Mouse (Mus musculus) telencephalon, adult 2 months (tissue): ENCODE results near the gene Wdr77.
"Not testable (repeated sequence)": the region's sequence is repeated elsewhere in the genome, so short reads cannot be mapped to it uniquely, and the experiment has no call there.

ENCODE experiments used
- DNase-seq: peaks from one replicate; pipeline ENCODE4 v3.0.0-alpha.2; 2011; ENCODE audit warnings: low read depth, low spot score

Wdr77 gene

DNA sequence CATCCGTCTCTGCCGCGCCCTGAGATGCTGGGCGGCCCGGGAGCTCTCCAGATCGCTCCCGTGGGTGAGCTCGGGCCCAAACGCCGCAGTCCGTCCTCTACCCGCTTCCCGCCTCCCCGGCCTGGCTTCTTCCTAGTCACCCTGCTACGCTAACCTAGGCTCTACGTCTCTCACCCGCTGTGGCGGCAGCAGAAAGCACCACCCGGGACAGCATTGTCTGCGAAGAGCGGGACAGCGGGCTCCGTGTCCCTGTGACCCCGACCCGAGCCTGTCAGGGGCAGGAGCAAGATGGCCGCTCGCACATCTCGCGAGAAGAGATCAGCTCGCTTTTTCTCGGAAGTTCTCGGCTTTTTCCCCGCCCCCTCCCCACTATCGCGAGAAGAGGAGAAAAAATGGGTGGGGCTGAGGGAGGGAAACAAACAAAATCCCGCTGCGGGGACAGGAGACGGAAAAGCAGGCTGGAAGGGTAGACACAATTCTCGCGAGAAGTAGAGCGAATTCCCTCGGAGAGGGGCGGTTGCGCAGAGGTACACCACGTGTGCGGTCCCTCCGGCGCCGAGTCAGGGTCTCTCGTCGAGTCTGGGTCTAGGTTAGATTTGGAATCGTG lies at the start of gene Wdr77:
TSS of gene Wdr77 (plus strand) at position 396 of the 607 bp plus-strand sequence.
- peak; percentile 98 for DNase-seq

- no peak for DNase-seq
Measured at GRCm38 (mm10) chr3:105910519-105911190, 48.5 kb upstream of the Wdr77 start.

GRCm38 (mm10) chr3:105912097-105912880 lies 46.9 kb upstream of the Wdr77 start:
- no peak for DNase-seq

GRCm38 (mm10) chr3:105913839-105914681 lies 45.1 kb upstream of the Wdr77 start:
- DNase-seq: no peak

- no peak for DNase-seq
Measured at GRCm38 (mm10) chr3:105915281-105915680, 43.9 kb upstream of the Wdr77 start.

DNA sequence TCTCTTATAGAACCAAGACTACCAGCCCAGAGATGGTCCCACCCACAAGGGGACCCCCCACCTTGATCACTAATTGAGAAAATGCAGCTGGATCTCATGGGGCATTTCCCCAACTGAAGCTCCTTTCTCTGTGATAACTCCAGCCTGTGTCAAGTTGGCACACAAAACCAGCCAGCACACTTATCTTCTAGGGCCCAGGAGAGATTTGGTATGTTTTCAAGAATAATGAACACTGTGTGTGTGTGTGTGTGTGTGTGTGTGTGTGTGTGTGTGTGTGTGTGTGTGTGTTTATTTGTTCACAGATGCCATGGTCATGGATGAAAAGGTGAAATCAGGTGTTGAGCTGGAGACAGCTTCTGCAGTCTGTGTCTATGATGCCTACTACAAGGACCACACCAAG lies 42.7 kb upstream of the Wdr77 start:
- not testable (repeated sequence) for DNase-seq

DNA sequence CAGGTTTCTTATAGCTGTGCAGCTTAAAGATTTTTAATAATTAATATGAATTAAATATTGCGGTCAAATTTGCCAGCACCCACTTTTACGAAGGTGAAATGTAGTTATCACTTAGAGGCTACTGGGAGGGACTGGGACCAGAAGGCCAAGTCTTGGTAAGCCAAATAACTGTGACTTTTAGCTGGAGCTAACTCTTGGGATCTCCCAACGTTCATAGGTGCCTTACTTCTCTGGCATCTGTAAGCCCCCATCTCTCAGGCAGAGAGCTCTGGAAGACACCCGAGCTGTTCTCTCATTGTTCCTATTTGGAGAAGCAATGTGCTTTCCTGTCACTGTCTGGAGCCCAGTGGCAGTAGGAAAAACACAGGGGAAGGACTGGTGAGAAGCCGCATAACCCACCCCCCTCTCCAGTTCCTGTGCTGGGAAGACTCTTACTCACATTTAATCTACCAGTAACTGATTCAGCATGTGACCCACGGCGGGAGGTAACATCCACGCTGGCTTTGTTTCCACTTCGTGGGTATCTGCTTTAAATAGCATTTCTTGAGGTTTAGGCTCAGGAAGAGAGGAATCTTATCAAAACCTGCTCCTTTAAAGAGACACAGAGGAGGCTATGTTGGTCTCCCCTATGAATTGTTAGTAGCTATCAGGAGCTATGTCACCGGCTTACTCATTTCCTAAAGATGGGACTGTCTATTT lies 41.4 kb upstream of the Wdr77 start:
- no peak for DNase-seq

DNA sequence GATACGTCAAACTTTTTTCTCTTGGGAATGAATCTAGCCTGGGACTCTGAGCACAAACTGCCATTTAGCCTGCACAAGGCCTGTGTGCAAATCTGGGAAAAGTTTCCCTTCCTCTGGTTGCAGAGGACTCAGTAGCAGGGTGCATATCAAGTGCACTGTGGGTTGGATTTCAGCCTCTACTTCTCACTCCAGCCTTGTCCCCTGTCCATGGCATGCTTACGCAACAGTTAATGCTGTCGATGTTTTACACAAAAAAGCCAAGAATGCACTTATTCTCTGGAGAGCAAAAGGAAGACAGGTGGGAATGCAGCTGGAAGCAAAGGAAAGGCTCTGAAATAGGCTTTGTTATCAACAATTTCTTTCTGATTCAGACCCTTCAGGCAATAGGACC lies 40.8 kb upstream of the Wdr77 start:
- no peak for DNase-seq

GRCm38 (mm10) chr3:105920743-105921142 lies 38.4 kb upstream of the Wdr77 start:
- not testable (repeated sequence) for DNase-seq

DNA sequence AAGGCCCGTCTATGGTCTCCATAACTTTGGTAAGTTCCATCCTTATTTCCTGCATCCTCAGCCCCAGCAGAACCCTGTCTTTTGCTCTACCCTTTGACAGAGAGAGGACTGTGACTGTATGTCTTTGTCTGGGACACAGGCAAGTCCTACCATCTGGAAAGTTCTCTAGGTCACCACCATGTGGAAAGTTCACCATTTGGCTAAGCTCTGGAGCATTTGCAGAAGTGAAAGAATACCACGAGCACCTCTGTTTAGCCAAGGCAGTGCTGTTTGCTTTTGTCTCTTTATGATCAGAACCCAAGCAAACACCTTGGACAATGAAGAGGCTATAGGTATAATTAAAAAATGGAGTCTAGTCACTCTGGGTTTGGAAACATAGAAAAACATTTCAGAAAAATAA lies 37.2 kb upstream of the Wdr77 start:
- DNase-seq: no peak

DNA sequence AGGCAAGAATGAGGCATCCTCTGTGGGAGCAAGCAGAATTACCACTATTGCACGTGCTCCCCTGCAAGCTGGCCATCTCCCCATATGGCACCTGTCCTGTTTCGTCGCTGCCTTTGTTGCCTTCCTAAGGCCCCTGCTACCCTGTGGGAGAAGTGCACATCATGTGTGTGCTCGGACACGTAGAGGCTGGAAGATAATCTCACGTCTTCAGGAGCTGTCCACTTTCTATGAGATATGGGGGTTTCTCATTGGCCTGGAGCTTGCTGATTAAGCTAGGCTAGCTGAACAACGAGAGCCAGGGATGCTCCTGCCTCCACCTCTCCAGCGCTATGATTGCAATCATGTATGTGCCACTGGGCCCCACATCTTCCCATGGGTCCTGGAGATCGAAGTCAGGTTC lies 34.6 kb upstream of the Wdr77 start:
- no peak for DNase-seq

- no peak for DNase-seq
Measured at GRCm38 (mm10) chr3:105927561-105928194, 31.5 kb upstream of the Wdr77 start.

GRCm38 (mm10) chr3:105928195-105928569 lies 31.0 kb upstream of the Wdr77 start:
- DNase-seq: no peak

- DNase-seq: no peak
Measured at GRCm38 (mm10) chr3:105928781-105929180, 30.4 kb upstream of the Wdr77 start.

DNA sequence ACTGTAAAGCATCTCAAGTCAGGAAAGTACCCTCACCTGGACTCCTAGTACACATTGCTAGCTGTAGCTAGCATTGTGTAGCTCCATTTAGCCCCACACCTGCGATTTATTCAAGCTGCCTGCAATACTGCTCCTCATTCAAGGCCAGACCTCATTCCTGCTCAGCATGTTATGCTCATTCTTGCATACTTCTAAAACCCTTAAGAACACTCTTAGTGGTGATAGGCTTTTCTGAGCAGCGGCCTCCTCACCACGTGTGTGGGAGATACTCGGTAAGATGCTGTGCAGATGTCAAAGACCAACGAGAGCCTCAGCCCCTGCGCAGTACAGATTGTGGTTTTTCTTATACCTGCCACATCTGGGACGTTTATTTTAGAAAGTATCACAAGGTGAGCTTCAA lies 29.3 kb upstream of the Wdr77 start:
- no peak for DNase-seq

DNA sequence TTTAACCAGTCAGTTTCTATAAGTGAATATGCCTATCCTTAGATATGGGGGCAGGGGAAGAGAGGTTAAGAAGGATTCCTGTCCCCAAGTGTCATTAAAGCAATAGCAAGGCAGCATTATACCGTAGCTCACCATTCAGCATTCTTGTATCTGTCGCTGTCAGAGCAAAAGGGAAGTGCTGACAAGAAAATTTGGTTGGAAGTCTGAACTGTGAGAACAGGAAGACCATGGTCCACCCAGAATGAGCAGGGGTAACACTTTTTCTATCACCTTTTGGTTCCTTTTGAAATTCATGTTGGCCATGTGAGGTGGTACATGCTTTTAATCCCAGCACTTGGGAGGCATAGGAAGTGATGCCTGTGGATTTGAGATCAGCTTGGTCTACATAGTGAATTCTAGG lies 28.1 kb upstream of the Wdr77 start:
- no peak for DNase-seq

DNA sequence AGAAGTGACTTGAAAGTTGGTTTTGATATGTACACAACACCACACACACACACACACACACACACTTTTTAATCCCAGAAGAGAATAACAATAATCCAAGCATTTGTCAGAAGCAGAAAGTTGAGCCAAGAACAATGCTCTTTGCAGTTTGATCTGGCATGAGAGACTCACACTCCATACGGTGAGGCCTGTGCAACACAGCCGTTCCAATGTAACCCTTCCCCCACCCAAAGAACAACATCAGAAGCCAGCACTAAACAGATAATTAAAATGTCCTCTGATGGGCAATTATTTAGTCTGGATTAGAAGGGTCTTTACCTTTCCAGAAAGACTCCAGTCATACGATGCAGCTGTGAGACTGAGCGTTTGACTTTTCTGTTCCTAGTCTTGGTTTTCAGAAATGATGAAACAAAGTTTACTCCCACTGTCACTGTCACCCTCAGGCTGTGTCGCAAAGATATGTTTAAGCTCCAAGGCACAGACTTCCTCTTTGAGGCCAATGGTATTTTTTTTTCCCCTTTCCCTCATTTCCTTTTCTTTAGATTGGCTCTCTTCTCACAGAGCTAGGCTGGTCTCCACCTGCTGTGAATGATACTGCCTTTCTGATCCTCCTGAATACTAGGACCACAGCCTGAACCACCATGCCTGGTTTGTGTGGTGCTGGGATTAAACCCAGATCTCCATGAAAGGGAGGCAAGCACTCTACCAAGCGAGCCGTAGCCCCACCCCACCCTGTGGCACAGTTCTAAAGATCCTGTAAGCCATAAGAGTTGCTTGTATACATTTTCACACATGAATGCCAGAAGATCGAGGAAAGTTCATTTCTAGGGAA lies 26.7 kb upstream of the Wdr77 start, which contains the start of gene I830077J02Rik:
TSS of gene I830077J02Rik (minus strand) at position 425 of the 832 bp plus-strand sequence.
- DNase-seq: no peak

- DNase-seq: no peak
Measured at GRCm38 (mm10) chr3:105933926-105934325, 25.2 kb upstream of the Wdr77 start.

GRCm38 (mm10) chr3:105935033-105935432 lies 24.1 kb upstream of the Wdr77 start:
- no peak for DNase-seq

DNA sequence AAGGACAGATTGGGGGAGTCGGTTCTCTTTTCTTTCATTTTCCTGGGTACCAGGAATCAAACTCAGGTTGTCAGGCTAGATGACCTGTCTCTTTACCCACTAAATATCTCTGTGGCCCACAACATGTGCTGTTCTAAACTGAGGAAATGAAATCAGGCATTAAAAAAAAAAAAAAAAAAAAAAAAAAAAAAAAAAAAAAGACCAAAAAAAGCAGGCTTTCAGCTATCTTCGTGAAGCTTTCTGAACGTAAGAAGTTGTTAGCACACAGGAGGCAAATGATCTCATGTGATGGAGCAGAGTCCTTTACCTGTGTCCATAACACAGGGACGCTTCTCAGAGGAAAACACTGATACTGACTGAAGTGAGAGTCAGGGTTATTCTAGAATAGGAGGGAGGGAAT lies 23.1 kb upstream of the Wdr77 start:
- no peak for DNase-seq
